Mouse (Mus musculus): ENCODE measurements at regions not wholly inside any gene's neighbourhood (a gene's known extent, or its start where the extent isn't known, plus 50 kb on each side); places are given as distances from the start of the nearest gene placed in this dataset.

- DNase-seq: no peak
Observed at GRCm38 (mm10) chr10:17212551-17213309, 510.3 kb upstream of the Cited2 start.

GRCm38 (mm10) chr10:17213310-17214064, 509.5 kb upstream of the Cited2 start:
- DNase-seq: no peak

GRCm38 (mm10) chr10:17214065-17214440, 509.0 kb upstream of the Cited2 start:
- no peak for DNase-seq

- no peak for DNase-seq
Observed at GRCm38 (mm10) chr10:17215029-17215428, 508.0 kb upstream of the Cited2 start.

GRCm38 (mm10) chr10:17221495-17221894, 501.5 kb upstream of the Cited2 start:
- no peak for DNase-seq

- no peak for DNase-seq
Observed at GRCm38 (mm10) chr10:17225727-17226126, 497.3 kb upstream of the Cited2 start.

GRCm38 (mm10) chr10:17230040-17230818, 492.8 kb upstream of the Cited2 start:
- peak; percentile 28 for DNase-seq

GRCm38 (mm10) chr10:17235955-17236650, 486.9 kb upstream of the Cited2 start:
- no peak for DNase-seq

- DNase-seq: no peak
Observed at GRCm38 (mm10) chr10:17236761-17237160, 486.3 kb upstream of the Cited2 start.

- DNase-seq: no peak
Observed at GRCm38 (mm10) chr10:17237463-17237862, 485.6 kb upstream of the Cited2 start.

- DNase-seq: no peak
Observed at GRCm38 (mm10) chr10:17237918-17238850, 484.8 kb upstream of the Cited2 start.

- no peak for DNase-seq
Observed at GRCm38 (mm10) chr10:17248270-17248669, 474.7 kb upstream of the Cited2 start.

- peak; percentile 48 for DNase-seq
Observed at GRCm38 (mm10) chr10:17253040-17253439, 470.0 kb upstream of the Cited2 start.

- DNase-seq: no peak
Observed at GRCm38 (mm10) chr10:17260154-17260553, 462.9 kb upstream of the Cited2 start.

GRCm38 (mm10) chr10:17260615-17261014, 462.4 kb upstream of the Cited2 start:
- DNase-seq: no peak

GRCm38 (mm10) chr10:17261192-17261824, 461.7 kb upstream of the Cited2 start:
- no peak for DNase-seq

- DNase-seq: no peak
Observed at GRCm38 (mm10) chr10:17261825-17262205, 461.2 kb upstream of the Cited2 start.

GRCm38 (mm10) chr10:17272646-17273045, 450.4 kb upstream of the Cited2 start:
- DNase-seq: no peak

- DNase-seq: no peak
Observed at GRCm38 (mm10) chr10:17273855-17274254, 449.2 kb upstream of the Cited2 start.

- DNase-seq: no peak
Observed at GRCm38 (mm10) chr10:17275214-17275613, 447.8 kb upstream of the Cited2 start.

- DNase-seq: no peak
Observed at GRCm38 (mm10) chr10:17277911-17278310, 445.1 kb upstream of the Cited2 start.

Measured in cerebellum, adult 11-12 months (tissue).